Mouse (Mus musculus): ENCODE data around the gene Parp16. TPM values are rescaled to one million over a fixed set of nuclear protein-coding genes. Genes with fewer than 3 reads are reported as not detected.

The Parp16 gene
- polyA plus RNA-seq (2016; fragmentation: Nextera tagmentation; extraction: Ambion mirVana), result 8.2 and 8.3 TPM in 2 replicates

- WGBS, result 81% methylated on average over 4 of the region's 4 CpGs
- Histone ChIP-seq H3K4me3 (peak within 1 kb of the TSS; percentile 23; the same call in 1 of the 2 replicates), H3K4me1 (peaks cover 69% of the 10 kb centered on the region), H3K27ac (replicated peaks) (peak within 1 kb of the TSS; percentile 78), H3K27me3 (replicated peaks; ENCODE audit: low read depth, poor library complexity, severe bottlenecking) (no peaks in the 10 kb centered on the region), H3K9me3 (no peaks in the 10 kb centered on the region), H3K36me3 (replicated peaks) (no peaks in the 10 kb centered on the region)
- no peak for DNase-seq (ENCODE audit: low spot score)
Observed at GRCm38 (mm10) chr9:65195053-65195452, at the start of gene Parp16. TSS of gene Parp16 (plus strand) at chr9:65195353.

GRCm38 (mm10) chr9:65146001-65146400 lies 49.2 kb upstream of the Parp16 start:
- no peak for DNase-seq (ENCODE audit: low spot score)
- peak overlapping the region; percentile 65; the same call in 1 of the 2 replicates for H3K27ac ChIP-seq (replicated peaks)
- no peaks in the 10 kb centered on the region for H3K9me3 ChIP-seq
- peaks cover 86% of the 10 kb centered on the region for H3K36me3 ChIP-seq (replicated peaks)
- 59% methylated on average over 5 of the region's 5 CpGs for WGBS
- H3K4me3 ChIP-seq, result peak overlapping the region; percentile 30; the same call in 1 of the 2 replicates
- peaks cover 77% of the 10 kb centered on the region for H3K4me1 ChIP-seq
- H3K27me3 ChIP-seq (replicated peaks; ENCODE audit: low read depth, poor library complexity, severe bottlenecking), result no peaks in the 10 kb centered on the region

- peaks cover 82% of the 10 kb centered on the region for H3K4me1 ChIP-seq
- H3K27ac ChIP-seq (replicated peaks), result no peak overlapping the region
- no peaks in the 10 kb centered on the region for H3K9me3 ChIP-seq
- no peak for DNase-seq (ENCODE audit: low spot score)
- H3K36me3 ChIP-seq (replicated peaks), result peaks cover 99% of the 10 kb centered on the region
- H3K27me3 ChIP-seq (replicated peaks; ENCODE audit: low read depth, poor library complexity, severe bottlenecking), result no peaks in the 10 kb centered on the region
- WGBS, result 88% methylated on average over 7 of the region's 7 CpGs
- no peak overlapping the region for H3K4me3 ChIP-seq
Observed at GRCm38 (mm10) chr9:65148507-65148906, 46.6 kb upstream of the Parp16 start.

DNA sequence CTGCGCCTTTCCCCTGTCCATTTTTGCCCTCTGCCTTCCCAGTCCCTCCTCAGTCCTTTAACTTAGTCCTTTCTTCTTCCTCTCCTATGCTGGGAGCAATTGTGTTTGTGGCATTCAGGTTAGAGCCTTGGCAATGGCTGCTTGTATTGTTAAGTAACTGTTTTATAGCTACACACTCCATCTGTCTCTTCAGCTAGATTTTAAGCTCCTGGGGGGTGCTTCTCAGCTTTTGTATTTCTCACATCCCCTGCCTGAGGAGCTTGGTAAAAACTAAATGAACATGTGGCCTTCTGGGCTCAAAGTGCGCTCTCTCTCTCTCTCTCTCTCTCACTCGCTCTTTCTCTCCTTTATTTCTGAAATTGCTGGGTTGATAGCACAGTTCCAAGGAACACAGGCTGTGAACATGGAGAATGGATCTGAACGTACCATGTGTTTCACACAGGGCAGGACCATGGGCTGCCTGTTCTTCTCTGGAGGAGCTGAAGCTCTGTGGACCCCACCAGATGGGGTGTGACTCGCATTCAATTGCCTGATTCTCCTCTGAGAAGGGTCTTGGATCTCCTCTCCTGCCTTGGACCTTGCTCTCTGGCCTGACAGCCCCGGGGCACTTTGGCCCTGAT lies 42.3 kb upstream of the Parp16 start:
- Histone ChIP-seq H3K4me3 (peak overlapping the region; percentile 34), H3K27me3 (replicated peaks; ENCODE audit: low read depth, poor library complexity, severe bottlenecking) (no peaks in the 10 kb centered on the region), H3K27ac (replicated peaks) (peak overlapping the region; percentile 88), H3K9me3 (no peaks in the 10 kb centered on the region), H3K36me3 (replicated peaks) (peaks cover 98% of the 10 kb centered on the region), H3K4me1 (peaks cover 88% of the 10 kb centered on the region)
- 34% methylated on average over 6 of the region's 6 CpGs for WGBS
- DNase-seq (ENCODE audit: low spot score), result no peak

DNA sequence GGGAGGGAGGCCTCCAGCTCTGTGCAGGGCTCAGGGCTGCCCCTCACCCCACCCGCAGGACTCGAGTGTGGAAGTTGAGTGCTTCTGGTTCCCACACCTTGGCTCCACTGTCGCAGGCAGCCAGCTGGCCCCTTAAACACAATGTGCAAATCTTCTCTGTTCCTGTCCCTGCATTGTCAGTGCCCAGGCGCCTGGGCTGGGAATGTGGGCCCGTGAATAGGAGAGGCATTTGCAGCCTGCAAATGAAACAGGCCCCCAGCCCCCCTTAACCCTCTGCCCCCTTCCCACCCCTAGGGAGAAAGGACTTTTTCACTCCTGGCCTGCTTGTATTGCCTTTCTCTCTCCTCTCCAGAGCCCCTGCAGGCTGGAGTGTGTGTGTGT lies 41.8 kb upstream of the Parp16 start:
- H3K36me3 ChIP-seq (replicated peaks), result peaks cover 98% of the 10 kb centered on the region
- H3K4me1 ChIP-seq, result peaks cover 88% of the 10 kb centered on the region
- peak; percentile 69 for DNase-seq (ENCODE audit: low spot score)
- no peaks in the 10 kb centered on the region for H3K27me3 ChIP-seq (replicated peaks; ENCODE audit: low read depth, poor library complexity, severe bottlenecking)
- peak overlapping the region; percentile 34 for H3K4me3 ChIP-seq
- no peaks in the 10 kb centered on the region for H3K9me3 ChIP-seq
- 2% methylated on average over 5 of the region's 5 CpGs for WGBS
- H3K27ac ChIP-seq (replicated peaks), result peak overlapping the region; percentile 88

GRCm38 (mm10) chr9:65154692-65155455 lies 40.3 kb upstream of the Parp16 start:
- 33% methylated on average over 9 of the region's 9 CpGs for WGBS
- Histone ChIP-seq H3K27me3 (replicated peaks; ENCODE audit: low read depth, poor library complexity, severe bottlenecking) (no peaks in the 10 kb centered on the region), H3K27ac (replicated peaks) (peak overlapping the region; percentile 88), H3K4me1 (peaks cover 89% of the 10 kb centered on the region), H3K9me3 (no peaks in the 10 kb centered on the region), H3K36me3 (replicated peaks) (peaks cover 96% of the 10 kb centered on the region), H3K4me3 (peak overlapping the region; percentile 36)
- peak; percentile 73 for DNase-seq (ENCODE audit: low spot score)

DNA sequence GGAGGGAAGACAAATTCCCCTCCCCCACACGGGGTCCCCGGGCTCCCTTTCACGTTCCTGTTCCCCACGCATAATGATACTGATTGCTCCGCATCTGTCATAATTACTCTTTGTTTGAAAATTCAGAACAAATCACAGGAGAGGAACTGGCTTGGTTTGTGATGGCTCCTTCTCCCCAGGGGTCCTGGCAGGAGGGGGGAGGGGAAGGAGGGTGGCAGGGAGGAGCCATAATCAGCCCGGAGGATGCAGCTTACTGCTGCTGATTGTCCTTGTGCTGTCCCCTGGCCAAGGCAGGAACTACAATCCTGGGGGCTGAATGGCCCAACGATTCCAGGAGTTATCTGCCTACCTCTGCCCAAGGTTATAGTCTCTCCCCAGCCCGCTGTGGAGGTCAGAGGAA lies 38.5 kb upstream of the Parp16 start:
- Histone ChIP-seq H3K4me3 (peak overlapping the region; percentile 32), H3K36me3 (replicated peaks) (peaks cover 85% of the 10 kb centered on the region), H3K9me3 (no peaks in the 10 kb centered on the region), H3K4me1 (peaks cover 97% of the 10 kb centered on the region), H3K27ac (replicated peaks) (peak overlapping the region; percentile 88), H3K27me3 (replicated peaks; ENCODE audit: low read depth, poor library complexity, severe bottlenecking) (no peaks in the 10 kb centered on the region)
- WGBS, result 5% methylated on average over 8 of the region's 8 CpGs
- peak; percentile 44 for DNase-seq (ENCODE audit: low spot score)

GRCm38 (mm10) chr9:65157631-65158030 lies 37.5 kb upstream of the Parp16 start:
- Histone ChIP-seq H3K4me1 (peaks cover 98% of the 10 kb centered on the region), H3K27ac (replicated peaks) (peak overlapping the region; percentile 88), H3K4me3 (0 out of 2 replicates have a peak overlapping the region, but pooled peaks have one; percentile 13), H3K27me3 (replicated peaks; ENCODE audit: low read depth, poor library complexity, severe bottlenecking) (no peaks in the 10 kb centered on the region), H3K9me3 (no peaks in the 10 kb centered on the region), H3K36me3 (replicated peaks) (peaks cover 76% of the 10 kb centered on the region)
- 19% methylated on average over 6 of the region's 6 CpGs for WGBS
- DNase-seq (ENCODE audit: low spot score), result peak; percentile 73

DNA sequence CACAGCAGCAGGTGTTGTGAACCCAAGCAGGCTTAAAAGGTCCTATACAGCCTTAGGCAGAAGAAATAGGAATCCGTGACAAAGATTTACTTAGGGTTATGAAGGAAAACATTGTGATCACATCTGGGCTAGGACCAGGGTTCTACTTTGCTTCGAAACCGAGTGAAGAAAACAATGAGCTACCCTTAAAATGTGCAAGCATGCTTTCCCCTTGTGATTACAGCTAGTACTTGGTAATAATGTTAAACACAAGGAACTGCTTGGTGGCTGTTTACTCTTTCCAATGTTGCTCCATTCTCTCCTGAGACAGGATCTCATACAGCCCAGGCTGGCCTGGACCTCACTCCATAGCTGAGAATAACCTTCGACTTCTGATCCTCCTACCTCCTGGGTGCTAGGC lies 34.0 kb upstream of the Parp16 start:
- Histone ChIP-seq H3K27me3 (replicated peaks; ENCODE audit: low read depth, poor library complexity, severe bottlenecking) (0 out of 2 replicates have a peak, but pooled peaks cover 4% of the 10 kb centered on the region), H3K4me1 (peaks cover 95% of the 10 kb centered on the region), H3K9me3 (no peaks in the 10 kb centered on the region), H3K27ac (replicated peaks) (peak overlapping the region; percentile 94), H3K36me3 (replicated peaks) (peaks cover 57% of the 10 kb centered on the region), H3K4me3 (peak overlapping the region; percentile 58)
- 9% methylated on average over 4 of the region's 4 CpGs for WGBS
- DNase-seq (ENCODE audit: low spot score), result no peak

DNA sequence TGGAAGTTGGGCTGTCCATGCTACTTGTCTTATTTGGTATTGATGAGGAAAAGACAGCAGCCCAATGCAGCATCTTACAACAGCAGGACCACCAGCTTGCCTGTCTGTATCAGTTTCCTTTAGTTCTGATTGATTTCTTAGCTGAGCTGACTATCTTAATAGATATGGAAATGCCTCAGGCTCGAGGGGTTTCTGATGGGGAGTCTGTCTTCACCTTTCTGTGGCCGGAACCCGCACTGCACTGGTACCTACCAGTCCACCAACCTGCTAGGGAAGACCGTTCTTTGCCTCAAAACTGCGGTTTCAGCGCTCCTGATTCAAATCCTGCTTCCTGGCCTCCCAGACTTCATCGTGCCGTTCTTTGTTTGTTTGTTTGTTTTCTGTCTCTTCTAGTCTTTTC lies 33.3 kb upstream of the Parp16 start:
- Histone ChIP-seq H3K4me1 (peaks cover 95% of the 10 kb centered on the region), H3K36me3 (replicated peaks) (peaks cover 56% of the 10 kb centered on the region), H3K27me3 (replicated peaks; ENCODE audit: low read depth, poor library complexity, severe bottlenecking) (0 out of 2 replicates have a peak, but pooled peaks cover 4% of the 10 kb centered on the region), H3K27ac (replicated peaks) (peak overlapping the region; percentile 94), H3K9me3 (no peaks in the 10 kb centered on the region), H3K4me3 (peak overlapping the region; percentile 58)
- 8% methylated on average over 8 of the region's 8 CpGs for WGBS
- DNase-seq (ENCODE audit: low spot score), result no peak

- H3K27me3 ChIP-seq (replicated peaks; ENCODE audit: low read depth, poor library complexity, severe bottlenecking), result 0 out of 2 replicates have a peak, but pooled peaks cover 4% of the 10 kb centered on the region
- WGBS, result under 1% methylated on average over 64 of the region's 69 CpGs
- peak overlapping the region; percentile 58 for H3K4me3 ChIP-seq
- peaks cover 95% of the 10 kb centered on the region for H3K4me1 ChIP-seq
- no peaks in the 10 kb centered on the region for H3K9me3 ChIP-seq
- peak overlapping the region; percentile 94 for H3K27ac ChIP-seq (replicated peaks)
- peak; percentile 93 for DNase-seq (ENCODE audit: low spot score)
- H3K36me3 ChIP-seq (replicated peaks), result peaks cover 46% of the 10 kb centered on the region
Observed at GRCm38 (mm10) chr9:65162711-65163639, 32.2 kb upstream of the Parp16 start.

GRCm38 (mm10) chr9:65164870-65165269 lies 30.3 kb upstream of the Parp16 start:
- no peaks in the 10 kb centered on the region for H3K9me3 ChIP-seq
- H3K27ac ChIP-seq (replicated peaks), result peak overlapping the region; percentile 83
- WGBS, result 21% methylated on average over 1 of the region's 1 CpGs
- 0 out of 2 replicates have a peak, but pooled peaks cover 4% of the 10 kb centered on the region for H3K27me3 ChIP-seq (replicated peaks; ENCODE audit: low read depth, poor library complexity, severe bottlenecking)
- H3K36me3 ChIP-seq (replicated peaks), result peaks cover 43% of the 10 kb centered on the region
- H3K4me3 ChIP-seq, result no peak overlapping the region
- no peak for DNase-seq (ENCODE audit: low spot score)
- peaks cover 98% of the 10 kb centered on the region for H3K4me1 ChIP-seq
